Mouse (Mus musculus) v-Abl transformed pro-B cells (cell line): ENCODE results near the gene Cysrt1.

ENCODE experiments used
- in situ Hi-C, 2 experiments: fragments of 400-800 bp; cut with MboI; formaldehyde crosslinking; loops; one replicate each; pipeline ENCODE4 v1.15.1; 2025; ENCODE audit not compliant: unreplicated experiment in 2 of 2

Cysrt1 gene

GRCm38 (mm10) chr2:25240310-25240709 is 1.9 kb downstream of the Cysrt1 start:
- in situ Hi-C loops, result no loop called here

- in situ Hi-C loops, result no loop called here
Measured at GRCm38 (mm10) chr2:25239766-25240165, 2.5 kb downstream of the Cysrt1 start.

- in situ Hi-C loops, result no loop called here
Measured at GRCm38 (mm10) chr2:25238106-25238505, 4.1 kb downstream of the Cysrt1 start.

GRCm38 (mm10) chr2:25237522-25237921 is 4.7 kb downstream of the Cysrt1 start:
- in situ Hi-C loops, result no loop called here

- in situ Hi-C loops, result no loop called here
Measured at GRCm38 (mm10) chr2:25236614-25237013, 5.6 kb downstream of the Cysrt1 start, which contains the start of gene Rnf224. Rnf224 (minus strand) TSS chr2:25236787.

GRCm38 (mm10) chr2:25234551-25235220 is 7.6 kb downstream of the Cysrt1 start:
- in situ Hi-C loops, result no loop called here

GRCm38 (mm10) chr2:25234050-25234449 is 8.2 kb downstream of the Cysrt1 start, which contains the start of gene Slc34a3:
Slc34a3 (minus strand) TSS chr2:25234364.
- in situ Hi-C loops, result no loop called here

GRCm38 (mm10) chr2:25233421-25233820 is 8.8 kb downstream of the Cysrt1 start:
- in situ Hi-C loops, result no loop called here

GRCm38 (mm10) chr2:25231038-25231437 is 11.2 kb downstream of the Cysrt1 start:
- in situ Hi-C loops, result no loop called here

- in situ Hi-C loops, result no loop called here
Measured at GRCm38 (mm10) chr2:25230581-25230980, 11.7 kb downstream of the Cysrt1 start.

- in situ Hi-C loops, result loop anchor here (5.0 kb wide), 1 partner anchor 37 kb away; no protein-coding TSS in a partner anchor
Measured at GRCm38 (mm10) chr2:25229582-25229981, 12.7 kb downstream of the Cysrt1 start.

- in situ Hi-C loops, result loop anchor here (5.0 kb wide), 1 partner anchor 37 kb away; no protein-coding TSS in a partner anchor
Measured at GRCm38 (mm10) chr2:25228995-25229530, 13.2 kb downstream of the Cysrt1 start.

- in situ Hi-C loops, result loop anchor here (5.0 kb wide), 1 partner anchor 36 kb away; no protein-coding TSS in a partner anchor
Measured at GRCm38 (mm10) chr2:25228431-25228889, 13.8 kb downstream of the Cysrt1 start.

- in situ Hi-C loops, result loop anchor here (5.0 kb wide), 1 partner anchor 35 kb away; no protein-coding TSS in a partner anchor
Measured at GRCm38 (mm10) chr2:25227406-25227805, 14.8 kb downstream of the Cysrt1 start.

- in situ Hi-C loops, result loop anchor here (5.0 kb wide), 1 partner anchor 35 kb away; no protein-coding TSS in a partner anchor
Measured at GRCm38 (mm10) chr2:25226864-25227263, 15.4 kb downstream of the Cysrt1 start.

GRCm38 (mm10) chr2:25225811-25226379 is 16.4 kb downstream of the Cysrt1 start:
- in situ Hi-C loops, result loop anchor here (5.0 kb wide), 1 partner anchor 34 kb away; no protein-coding TSS in a partner anchor

GRCm38 (mm10) chr2:25224766-25225752 is 17.2 kb downstream of the Cysrt1 start:
- in situ Hi-C loops, result loop anchor here (5.0 kb wide), 1 partner anchor 33 kb away; no protein-coding TSS in a partner anchor

GRCm38 (mm10) chr2:25224492-25224765 is 17.8 kb downstream of the Cysrt1 start, which contains the start of gene Tubb4b:
Tubb4b (minus strand) TSS chr2:25224702.
- in situ Hi-C loops, result no loop called here

GRCm38 (mm10) chr2:25223681-25224491 is 18.4 kb downstream of the Cysrt1 start:
- in situ Hi-C loops, result no loop called here
